Mouse (Mus musculus): ENCODE measurements around the gene Imp3.

DNA sequence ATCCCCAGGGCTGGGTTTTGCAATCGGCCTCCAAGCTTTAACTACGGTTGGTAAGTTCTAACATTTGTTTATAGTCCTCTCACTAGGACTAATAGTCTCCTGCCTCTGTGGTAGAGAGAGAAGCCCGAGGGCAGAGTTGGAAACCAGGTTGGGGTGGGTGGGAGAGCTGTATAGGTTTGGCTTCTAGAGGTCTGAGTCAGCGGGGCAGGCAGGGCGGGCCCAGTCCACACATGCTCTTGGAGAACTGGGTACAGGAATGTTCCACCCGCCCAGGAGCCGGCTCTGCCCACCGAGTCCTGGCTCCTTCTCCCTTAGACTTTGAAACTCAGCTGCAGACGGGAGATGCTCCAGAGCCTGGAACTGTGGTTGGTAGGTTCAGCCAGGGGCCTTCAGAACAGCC, 23.3 kb upstream of the Imp3 start:
- no peak for TF ChIP-seq CTCF (IDR thresholded peaks at IDR 0.05; ENCODE audit: low read depth, low read length)
- no peak for TF ChIP-seq GATA1 (IDR thresholded peaks at IDR 0.05; ENCODE audit: borderline replicate concordance, low read length)
- TF ChIP-seq GATA2 (IDR thresholded peaks at IDR 0.05; ENCODE audit: borderline replicate concordance, low read depth, low read length): no peak
- TF ChIP-seq TAL1 (conservative IDR thresholded peaks at IDR 0.05; ENCODE audit: low read depth, low read length): no peak
- no peak for TF ChIP-seq POLR2AphosphoS5 (IDR thresholded peaks at IDR 0.05; ENCODE audit: insufficient replicate concordance, low read depth, low read length)

Data from G1E (cell line).